Comparison of ENCODE assay signal across 16 mouse cellular contexts in genomic region chr12:100336241-100336640, GRCm38 (mm10).
A peak's percentile ranks its signal among the peaks of the same experiment; 100 is the strongest.
DNase-seq lines count a peak whose midpoint lies in the region; ATAC-seq and TF ChIP-seq lines count a peak whose summit lies in the region.
"Had no signal": no experiment of that assay in that cellular context is flagged by ENCODE, and none has a peak within 500 bp of the region (broad histone marks: within the 10 kb centered on the region; RNA-seq: fewer than 3 reads in every experiment).

No protein-coding gene starts in this region.

- H3K9ac ChIP-seq in heart, embryonic 16.5 days (ENCODE audit: low read length) = no peak overlapping the region
- no peak overlapping the region for H3K9ac ChIP-seq in midbrain, postnatal 0 days (replicated peaks; ENCODE audit: low read length, poor library complexity, severe bottlenecking)
- H3K9ac ChIP-seq in midbrain, embryonic 16.5 days (ENCODE audit: low read depth, low read length) = no peak overlapping the region
- H3K9ac ChIP-seq: liver, embryonic 13.5 days had no signal

- H3K9me3 ChIP-seq in heart, embryonic 16.5 days (replicated peaks; ENCODE audit: control insufficient read depth, low read length) = no peaks in the 10 kb centered on the region
- H3K9me3 ChIP-seq in midbrain, postnatal 0 days (ENCODE audit: low read length) = no peaks in the 10 kb centered on the region
- H3K9me3 ChIP-seq in midbrain, embryonic 16.5 days (replicated peaks; ENCODE audit: control insufficient read depth, low read length, poor library complexity, severe bottlenecking) = no peaks in the 10 kb centered on the region
- H3K9me3 ChIP-seq: liver, embryonic 13.5 days had no signal

- ATAC-seq in heart, embryonic 16.5 days (replicated peaks; ENCODE audit: extremely low read depth, insufficient read depth, low FRiP score) = 0 out of 2 replicates have a peak, but pooled peaks have one; percentile 23
- ATAC-seq in midbrain, postnatal 0 days (ENCODE audit: low FRiP score) = no peak
- no peak; the same call in 1 of the 2 replicates for ATAC-seq in midbrain, embryonic 16.5 days
- ATAC-seq in megakaryocyte progenitor cell, adult 5-6 weeks (replicated peaks; ENCODE audit: poor library complexity) = peak; percentile 89
- ATAC-seq: lung, postnatal 0 days; Patski had no signal

- no peak for DNase-seq in cerebellum, adult 2 months
- no peak for DNase-seq in cerebellum, adult 11 months
- DNase-seq in heart, postnatal 10 days = no peak
- peak; percentile 35 for DNase-seq in midbrain, postnatal 0 days (ENCODE audit: low spot score)
- no peak for DNase-seq in thymus, postnatal 0 days (ENCODE audit: low spot score)
- DNase-seq: cerebellum, adult 11-12 months; gastrocnemius, postnatal 36 days; kidney, adult 8-10 months; kidney, postnatal 36 days; liver, embryonic 13.5 days had no signal

- H3K36me3 ChIP-seq in heart, embryonic 16.5 days (ENCODE audit: control insufficient read depth, insufficient read depth) = no peaks in the 10 kb centered on the region
- H3K36me3 ChIP-seq in midbrain, postnatal 0 days (ENCODE audit: insufficient read depth, low read length) = peaks cover 11% of the 10 kb centered on the region
- H3K36me3 ChIP-seq in midbrain, embryonic 16.5 days (ENCODE audit: control insufficient read depth, insufficient read depth, low read length) = no peaks in the 10 kb centered on the region
- H3K36me3 ChIP-seq: liver, embryonic 13.5 days had no signal

- intact Hi-C loops in heart, postnatal 10 days (cut with DNase I) = no loop called here

- 0 out of 2 replicates have a peak overlapping the region, but pooled peaks have one; percentile 11 for H3K27ac ChIP-seq in cerebellum, adult 2 months (ENCODE audit: insufficient read depth, low read length)
- no peak overlapping the region for H3K27ac ChIP-seq in heart, embryonic 16.5 days (ENCODE audit: low read length)
- no peak overlapping the region for H3K27ac ChIP-seq in midbrain, postnatal 0 days (ENCODE audit: low read depth, low read length)
- no peak overlapping the region for H3K27ac ChIP-seq in midbrain, embryonic 16.5 days (ENCODE audit: low read length)
- H3K27ac ChIP-seq: liver, embryonic 13.5 days had no signal

- H3K4me2 ChIP-seq in heart, embryonic 16.5 days (ENCODE audit: low read depth, low read length) = no peak overlapping the region
- no peak overlapping the region for H3K4me2 ChIP-seq in midbrain, postnatal 0 days (ENCODE audit: low read depth, low read length, poor library complexity, severe bottlenecking)
- H3K4me2 ChIP-seq in midbrain, embryonic 16.5 days (ENCODE audit: low read length) = no peak overlapping the region
- H3K4me2 ChIP-seq: liver, embryonic 13.5 days had no signal

- 33% methylated on average over 5 of the region's 5 CpGs for WGBS in cerebellum, adult 2 months
- 42% methylated on average over 5 of the region's 5 CpGs for WGBS in heart, embryonic 16.5 days
- WGBS in midbrain, postnatal 0 days = 66% methylated on average over 5 of the region's 5 CpGs
- 64% methylated on average over 5 of the region's 5 CpGs for WGBS in midbrain, embryonic 16.5 days

- no peaks in the 10 kb centered on the region for H3K27me3 ChIP-seq in cerebellum, adult 2 months (ENCODE audit: control insufficient read depth, insufficient read depth, low read length)
- no peaks in the 10 kb centered on the region for H3K27me3 ChIP-seq in heart, embryonic 16.5 days (ENCODE audit: control insufficient read depth, insufficient read depth, low read length)
- no peaks in the 10 kb centered on the region for H3K27me3 ChIP-seq in midbrain, postnatal 0 days (ENCODE audit: insufficient read depth, low read length)
- no peaks in the 10 kb centered on the region for H3K27me3 ChIP-seq in midbrain, embryonic 16.5 days (ENCODE audit: control insufficient read depth, insufficient read depth, low read depth, low read length)
- H3K27me3 ChIP-seq: CH12.LX; liver, embryonic 13.5 days; Patski had no signal

- no peak for TF ChIP-seq CTCF in cerebellum, adult 2 months (IDR thresholded peaks at IDR 0.05; ENCODE audit: borderline replicate concordance, insufficient read depth, low read depth, low read length)
- no peak for TF ChIP-seq CTCF in midbrain, postnatal 0 days (IDR thresholded peaks at IDR 0.05)

- no peak for TF ChIP-seq POLR2A in cerebellum, adult 2 months (IDR thresholded peaks at IDR 0.05; ENCODE audit: borderline replicate concordance, insufficient read depth, low read length)

- no peak overlapping the region for H3K4me3 ChIP-seq in cerebellum, adult 2 months (replicated peaks; ENCODE audit: insufficient read depth, low read depth, low read length)
- no peak overlapping the region for H3K4me3 ChIP-seq in heart, embryonic 16.5 days (ENCODE audit: low read length)
- H3K4me3 ChIP-seq in midbrain, postnatal 0 days (ENCODE audit: low read depth, low read length) = no peak overlapping the region
- H3K4me3 ChIP-seq in midbrain, embryonic 16.5 days (ENCODE audit: low read depth, low read length) = no peak overlapping the region
- H3K4me3 ChIP-seq: liver, embryonic 13.5 days had no signal

- peaks cover 22% of the 10 kb centered on the region for H3K4me1 ChIP-seq in cerebellum, adult 2 months (ENCODE audit: control insufficient read depth, insufficient read depth, low read length)
- 0 out of 2 replicates have a peak, but pooled peaks cover 5% of the 10 kb centered on the region for H3K4me1 ChIP-seq in heart, embryonic 16.5 days (ENCODE audit: control insufficient read depth, insufficient read depth, low read length)
- no peaks in the 10 kb centered on the region for H3K4me1 ChIP-seq in midbrain, postnatal 0 days (ENCODE audit: insufficient read depth, low read length)
- peaks cover 5% of the 10 kb centered on the region for H3K4me1 ChIP-seq in midbrain, embryonic 16.5 days (ENCODE audit: control insufficient read depth, insufficient read depth, low read length)

Comparison
In these comparisons a context has a peak if more than half of its experiments do, and no peak if none do; other contexts are left out.
1. ATAC-seq: peak in heart, embryonic 16.5 days (single experiment) and megakaryocyte progenitor cell, adult 5-6 weeks (single experiment); none in midbrain, postnatal 0 days (single experiment) and midbrain, embryonic 16.5 days (single experiment).